Mouse (Mus musculus): Measurements from ENCODE around the gene Phyhd1. TPM values are rescaled to one million over a fixed set of nuclear protein-coding genes. Genes with fewer than 3 reads are reported as not detected.
A peak's percentile ranks its signal among the peaks of the same experiment; 100 is the strongest.

The Phyhd1 gene
- polyA plus RNA-seq, 1 experiment from 2014 or later = 8.9 TPM

- Histone ChIP-seq H3K27ac (no peak overlapping the region), H3K36me3 (peaks cover 82% of the 10 kb centered on the region), H3K9ac (no peak overlapping the region), H3K4me2 (no peak overlapping the region), H3K4me3 (replicated peaks) (no peak overlapping the region), H3K9me3 (replicated peaks) (no peaks in the 10 kb centered on the region), H3K4me1 (replicated peaks) (peaks cover 44% of the 10 kb centered on the region), H3K27me3 (no peaks in the 10 kb centered on the region)
- no peak for ATAC-seq (ENCODE audit: low read depth)
- WGBS (ENCODE audit: insufficient replicate concordance) = 55% methylated on average over 7 of the region's 7 CpGs
- no peak for DNase-seq
Observed at GRCm38 (mm10) chr2:30257699-30258460, 8.1 kb upstream of the Phyhd1 start.

DNA sequence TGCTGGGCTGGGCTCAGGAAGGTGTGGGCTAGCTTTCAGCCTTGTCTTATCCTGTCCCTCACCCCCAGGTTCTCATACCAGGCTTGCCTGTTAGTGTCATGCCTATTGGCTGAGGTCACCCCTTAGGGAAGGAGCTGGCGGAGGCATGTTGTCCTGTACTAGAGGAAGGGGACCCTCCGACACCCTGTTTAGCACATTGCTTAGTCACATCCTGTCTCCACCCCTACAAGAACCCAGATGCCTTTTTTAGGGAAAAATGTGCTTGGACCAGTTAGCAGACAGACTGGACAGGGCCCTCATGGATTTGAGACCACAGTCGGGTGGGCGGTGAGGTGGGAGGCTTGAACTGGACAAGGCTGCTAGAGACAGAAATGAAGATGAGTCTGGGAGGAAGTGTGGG, 7.4 kb upstream of the Phyhd1 start:
- Histone ChIP-seq H3K36me3 (peaks cover 87% of the 10 kb centered on the region), H3K9me3 (replicated peaks) (no peaks in the 10 kb centered on the region), H3K4me2 (no peak overlapping the region), H3K27ac (no peak overlapping the region), H3K4me3 (replicated peaks) (no peak overlapping the region), H3K9ac (no peak overlapping the region), H3K4me1 (replicated peaks) (peaks cover 38% of the 10 kb centered on the region), H3K27me3 (no peaks in the 10 kb centered on the region)
- DNase-seq (no peak), ATAC-seq (ENCODE audit: low read depth) (0 out of 2 replicates have a peak, but pooled peaks have one; percentile 22)
- WGBS (ENCODE audit: insufficient replicate concordance) = 53% methylated on average over 4 of the region's 4 CpGs

- Histone ChIP-seq H3K4me2 (no peak overlapping the region), H3K27ac (0 out of 2 replicates have a peak overlapping the region, but pooled peaks have one; percentile 39), H3K4me3 (replicated peaks) (no peak overlapping the region), H3K4me1 (replicated peaks) (peaks cover 34% of the 10 kb centered on the region), H3K36me3 (peaks cover 93% of the 10 kb centered on the region), H3K9ac (no peak overlapping the region), H3K9me3 (replicated peaks) (no peaks in the 10 kb centered on the region), H3K27me3 (no peaks in the 10 kb centered on the region)
- DNase-seq (no peak), ATAC-seq (ENCODE audit: low read depth) (no peak)
- 77% methylated on average over 15 of the region's 15 CpGs for WGBS (ENCODE audit: insufficient replicate concordance)
Observed at GRCm38 (mm10) chr2:30259131-30260064, 6.6 kb upstream of the Phyhd1 start.

GRCm38 (mm10) chr2:30261064-30261736, 4.8 kb upstream of the Phyhd1 start:
- no peaks in the 10 kb centered on the region for H3K27me3 ChIP-seq
- H3K27ac ChIP-seq = no peak overlapping the region
- H3K36me3 ChIP-seq = peaks cover 82% of the 10 kb centered on the region
- no peak overlapping the region for H3K9ac ChIP-seq
- peaks cover 48% of the 10 kb centered on the region for H3K4me1 ChIP-seq (replicated peaks)
- no peak overlapping the region for H3K4me3 ChIP-seq (replicated peaks)
- no peak overlapping the region for H3K4me2 ChIP-seq
- H3K9me3 ChIP-seq (replicated peaks) = no peaks in the 10 kb centered on the region
- no peak for DNase-seq
- no peak for ATAC-seq (ENCODE audit: low read depth)
- WGBS (ENCODE audit: insufficient replicate concordance) = 73% methylated on average over 4 of the region's 4 CpGs

- H3K36me3 ChIP-seq = peaks cover 72% of the 10 kb centered on the region
- no peak overlapping the region for H3K27ac ChIP-seq
- H3K4me2 ChIP-seq = no peak overlapping the region
- ATAC-seq (ENCODE audit: low read depth) (no peak), DNase-seq (no peak)
- H3K27me3 ChIP-seq = no peaks in the 10 kb centered on the region
- WGBS (ENCODE audit: insufficient replicate concordance) = 91% methylated on average over 18 of the region's 18 CpGs
- H3K9me3 ChIP-seq (replicated peaks) = no peaks in the 10 kb centered on the region
- H3K4me1 ChIP-seq (replicated peaks) = peaks cover 55% of the 10 kb centered on the region
- H3K9ac ChIP-seq = no peak overlapping the region
- no peak overlapping the region for H3K4me3 ChIP-seq (replicated peaks)
Observed at GRCm38 (mm10) chr2:30261921-30262839, 3.8 kb upstream of the Phyhd1 start.

DNA sequence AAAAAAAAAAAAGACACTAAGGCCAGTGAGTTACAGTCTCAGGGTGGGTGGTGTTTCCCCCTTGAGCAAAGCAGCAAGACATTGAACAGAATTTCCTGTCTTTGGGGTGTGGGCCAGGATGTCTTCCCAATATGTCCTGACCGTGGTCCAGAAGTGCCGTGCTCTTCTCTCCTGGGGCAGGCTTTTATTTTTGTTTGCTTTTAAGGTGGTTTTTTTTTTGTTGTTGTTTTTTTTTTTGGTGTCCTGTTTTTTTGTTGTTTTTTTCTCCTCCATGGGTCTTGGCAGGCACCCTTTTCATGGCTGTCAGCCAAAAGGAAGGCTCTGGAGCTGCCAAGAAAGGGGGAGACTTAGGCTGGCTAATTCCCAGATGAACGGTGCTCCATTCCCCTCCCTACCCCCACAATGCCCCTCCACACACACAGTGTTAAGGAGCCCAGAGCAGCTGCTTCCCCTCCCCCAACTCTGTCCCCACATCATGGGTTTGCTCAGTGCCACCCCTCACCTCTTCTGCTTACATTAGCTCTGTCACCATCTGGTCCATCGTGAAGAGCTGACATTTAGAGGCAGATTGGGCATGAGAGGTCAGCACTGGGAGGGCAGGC, 3.1 kb upstream of the Phyhd1 start:
- H3K9me3 ChIP-seq (replicated peaks) = no peaks in the 10 kb centered on the region
- ATAC-seq (ENCODE audit: low read depth) (no peak), DNase-seq (no peak)
- WGBS (ENCODE audit: insufficient replicate concordance) = 71% methylated on average over 4 of the region's 4 CpGs
- H3K27ac ChIP-seq = no peak overlapping the region
- no peak overlapping the region for H3K4me3 ChIP-seq (replicated peaks)
- H3K27me3 ChIP-seq = no peaks in the 10 kb centered on the region
- H3K36me3 ChIP-seq = peaks cover 65% of the 10 kb centered on the region
- H3K9ac ChIP-seq = no peak overlapping the region
- peaks cover 51% of the 10 kb centered on the region for H3K4me1 ChIP-seq (replicated peaks)
- H3K4me2 ChIP-seq = no peak overlapping the region

DNA sequence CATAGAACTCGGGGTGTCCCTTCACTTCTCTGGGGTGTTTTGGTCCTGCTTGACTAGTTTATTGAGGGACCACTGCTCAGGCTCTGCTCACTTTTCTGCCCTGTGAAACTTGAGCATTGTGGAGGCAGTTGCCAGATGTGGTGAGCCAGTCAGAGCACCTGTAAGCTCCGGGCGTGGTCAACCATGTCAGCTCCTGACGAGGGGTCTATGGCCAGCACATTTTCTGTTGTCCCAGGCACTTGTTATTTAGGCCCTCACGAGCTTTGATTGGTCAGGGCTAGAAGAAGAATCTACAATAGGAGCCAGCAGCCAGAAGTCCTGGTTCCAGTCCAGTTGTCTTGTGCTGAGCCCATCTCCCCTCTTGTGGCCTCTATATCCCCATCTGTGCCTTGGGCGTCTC, 2.2 kb upstream of the Phyhd1 start:
- H3K4me3 ChIP-seq (replicated peaks) = no peak overlapping the region

DNA sequence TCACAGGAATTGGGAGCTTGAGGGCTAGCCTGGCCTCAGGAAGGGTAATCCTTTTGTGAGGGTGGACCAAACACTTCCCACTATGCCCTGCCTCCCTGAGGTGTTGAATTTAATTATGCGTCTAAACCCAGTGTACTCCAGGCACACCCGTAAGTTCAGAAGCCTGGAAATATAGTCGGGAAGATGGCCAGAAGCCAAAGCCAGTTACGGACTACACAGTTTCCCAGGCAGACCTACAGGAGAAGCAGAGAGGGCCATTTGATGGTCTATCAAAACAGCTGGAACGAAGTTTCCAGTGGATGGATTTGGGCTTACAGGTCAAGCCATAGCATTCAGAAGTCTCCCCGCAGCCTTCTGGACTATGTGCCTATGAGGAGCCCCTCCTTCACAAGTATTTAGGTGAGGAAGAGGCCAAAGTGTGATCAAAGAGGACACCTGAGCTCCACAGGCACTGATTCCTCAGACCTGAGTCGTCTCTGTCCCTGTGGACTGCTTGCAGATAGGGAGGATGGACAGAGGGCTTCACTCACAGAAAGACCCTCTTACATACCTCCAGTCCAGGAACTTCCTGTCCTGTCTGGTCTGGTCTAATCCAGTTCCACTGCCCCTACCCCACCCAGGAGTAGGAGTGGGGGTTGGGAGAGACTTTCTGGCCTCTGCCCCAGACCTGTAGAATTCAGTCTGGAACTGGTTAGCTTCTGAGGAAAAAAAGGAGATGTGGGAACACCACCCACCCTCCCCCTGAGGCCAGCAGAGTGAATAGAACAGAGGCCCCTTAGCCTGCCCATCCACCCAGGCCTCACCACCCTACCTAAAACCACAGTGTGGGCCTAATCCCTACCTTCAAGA, 1.1 kb upstream of the Phyhd1 start:
- Histone ChIP-seq H3K4me2 (no peak overlapping the region), H3K4me3 (replicated peaks) (no peak overlapping the region), H3K9ac (no peak overlapping the region), H3K4me1 (replicated peaks) (peaks cover 47% of the 10 kb centered on the region), H3K27ac (peak overlapping the region; percentile 78), H3K36me3 (peaks cover 45% of the 10 kb centered on the region), H3K27me3 (no peaks in the 10 kb centered on the region), H3K9me3 (replicated peaks) (no peaks in the 10 kb centered on the region)
- ATAC-seq (ENCODE audit: low read depth) (no peak), DNase-seq (no peak)
- 79% methylated on average over 7 of the region's 7 CpGs for WGBS (ENCODE audit: insufficient replicate concordance)

More for the DNA sequence above, 2.2 kb upstream of the Phyhd1 start:
- H3K9me3 ChIP-seq (replicated peaks) = no peaks in the 10 kb centered on the region
- no peak for DNase-seq
- ATAC-seq (ENCODE audit: low read depth) = no peak
- no peak overlapping the region for H3K27ac ChIP-seq
- H3K9ac ChIP-seq = no peak overlapping the region
- 82% methylated on average over 6 of the region's 6 CpGs for WGBS (ENCODE audit: insufficient replicate concordance)
- H3K4me1 ChIP-seq (replicated peaks) = peaks cover 50% of the 10 kb centered on the region
- no peak overlapping the region for H3K4me2 ChIP-seq
- H3K27me3 ChIP-seq = no peaks in the 10 kb centered on the region
- peaks cover 56% of the 10 kb centered on the region for H3K36me3 ChIP-seq

DNA sequence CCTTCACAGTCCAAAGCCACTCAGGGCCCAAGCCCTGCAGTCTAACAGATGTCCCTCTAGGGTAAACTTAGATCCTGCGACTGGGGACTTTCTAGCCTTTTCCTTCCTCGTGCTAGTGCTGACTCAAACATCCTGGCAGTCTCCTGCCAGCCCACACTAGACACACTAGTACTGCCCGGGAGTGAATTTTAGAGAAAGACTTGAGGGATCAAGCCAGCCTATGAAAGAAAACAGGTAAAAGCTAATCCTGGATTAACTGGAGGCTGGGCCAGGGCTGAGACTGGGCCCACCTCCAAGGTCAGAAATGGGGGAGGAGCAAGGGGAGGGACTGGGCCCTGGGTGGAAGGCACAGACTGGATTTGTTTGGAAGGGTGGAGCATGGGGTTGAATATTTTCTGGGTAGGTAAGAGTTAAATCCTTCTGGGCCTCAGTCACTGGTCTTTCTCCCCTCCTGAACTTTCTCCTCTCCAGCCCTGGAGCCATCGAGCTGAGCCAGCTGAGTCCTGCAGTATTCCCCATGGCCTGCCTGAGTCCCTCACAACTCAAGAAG, 464 bp downstream of the Phyhd1 start:
- Histone ChIP-seq H3K36me3 (peaks cover 32% of the 10 kb centered on the region), H3K9me3 (replicated peaks) (no peaks in the 10 kb centered on the region), H3K27ac (peak overlapping the region; percentile 78), H3K4me1 (replicated peaks) (peaks cover 48% of the 10 kb centered on the region), H3K4me2 (peak overlapping the region; percentile 32), H3K27me3 (no peaks in the 10 kb centered on the region), H3K9ac (peak overlapping the region; percentile 7; the same call in 1 of the 2 replicates), H3K4me3 (replicated peaks) (peak overlapping the region; percentile 23)
- WGBS (ENCODE audit: insufficient replicate concordance) = 42% methylated on average over 4 of the region's 4 CpGs
- DNase-seq = peak; percentile 13
- peak; percentile 68 for ATAC-seq (ENCODE audit: low read depth)

Measured in liver, embryonic 13.5 days (tissue).